Mouse (Mus musculus) midbrain, embryonic 16.5 days (tissue): Measurements from ENCODE around the gene Mybpc2. TPM values are rescaled to one million over a fixed set of nuclear protein-coding genes. Genes with fewer than 3 reads are reported as not detected.

Source experiments
- ATAC-seq: fragments of 200-750 bp; cut with Nextera tagmentation; 2 replicates; pipeline ENCODE4 v1.8.0; 2017; ENCODE audit warnings: moderate TSS enrichment
- H3K27ac ChIP-seq: fragments of 300-500 bp; sonication (generic); 2 replicates; pipeline ENCODE4 v1.5.1; 2014; ENCODE audit warnings: mild to moderate bottlenecking, low read length, mixed read lengths
- H3K27me3 ChIP-seq: fragments of 300-500 bp; sonication (generic); 2 replicates; pipeline ENCODE4 v1.6.1; 2014; ENCODE audit warnings: low read depth, low read length, mixed read lengths; ENCODE audit not compliant: control insufficient read depth, insufficient read depth
- H3K36me3 ChIP-seq: fragments of 300-500 bp; sonication (generic); 2 replicates; pipeline ENCODE4 v1.6.1; 2014; ENCODE audit warnings: mild to moderate bottlenecking, low read length, moderate library complexity, mixed read lengths; ENCODE audit not compliant: control insufficient read depth, insufficient read depth
- H3K4me1 ChIP-seq: fragments of 300-500 bp; sonication (generic); 2 replicates; pipeline ENCODE4 v1.6.1; 2014; ENCODE audit warnings: mild to moderate bottlenecking, low read length, mixed read lengths; ENCODE audit not compliant: control insufficient read depth, insufficient read depth
- H3K4me2 ChIP-seq: fragments of 300-500 bp; sonication (generic); 2 replicates; pipeline ENCODE4 v1.6.1; 2014; ENCODE audit warnings: mild to moderate bottlenecking, low read length, mixed read lengths
- H3K4me3 ChIP-seq: fragments of 300-500 bp; sonication (generic); 2 replicates; pipeline ENCODE4 v1.5.1; 2014; ENCODE audit warnings: low read depth, mild to moderate bottlenecking, low read length, moderate library complexity, mixed read lengths
- H3K9ac ChIP-seq: fragments of 300-500 bp; sonication (generic); 2 replicates; pipeline ENCODE4 v1.6.1; 2014; ENCODE audit warnings: low read depth, low read length, mixed read lengths
- H3K9me3 ChIP-seq: fragments of 300-500 bp; sonication (generic); replicated peaks from 2 replicates; pipeline ENCODE4 v1.6.1; 2014; ENCODE audit warnings: mild to moderate bottlenecking, low read length, mixed read lengths; ENCODE audit not compliant: control insufficient read depth, poor library complexity, severe bottlenecking
- WGBS: fragments of 180-500 bp; shearing (Covaris S2); extraction: QIAGEN DNeasy Blood & Tissue Kit; methylation state at CpG from one replicate; pipeline ENCODE4 v1.1.7; 2014; 5-methylcytosine and 5-hydroxymethylcytosine counted together
- polyA plus RNA-seq: library from polyadenylated mRNA; unstranded; fragments of >200 nt; fragmentation: Nextera tagmentation; extraction: Ambion mirVana; gene quantifications from 2 replicates; pipeline ENCODE4 v1.2.1, GENCODE M21; 2015

Gene Mybpc2
- polyA plus RNA-seq, 1 experiment from 2014 or later: 0.16 TPM

DNA sequence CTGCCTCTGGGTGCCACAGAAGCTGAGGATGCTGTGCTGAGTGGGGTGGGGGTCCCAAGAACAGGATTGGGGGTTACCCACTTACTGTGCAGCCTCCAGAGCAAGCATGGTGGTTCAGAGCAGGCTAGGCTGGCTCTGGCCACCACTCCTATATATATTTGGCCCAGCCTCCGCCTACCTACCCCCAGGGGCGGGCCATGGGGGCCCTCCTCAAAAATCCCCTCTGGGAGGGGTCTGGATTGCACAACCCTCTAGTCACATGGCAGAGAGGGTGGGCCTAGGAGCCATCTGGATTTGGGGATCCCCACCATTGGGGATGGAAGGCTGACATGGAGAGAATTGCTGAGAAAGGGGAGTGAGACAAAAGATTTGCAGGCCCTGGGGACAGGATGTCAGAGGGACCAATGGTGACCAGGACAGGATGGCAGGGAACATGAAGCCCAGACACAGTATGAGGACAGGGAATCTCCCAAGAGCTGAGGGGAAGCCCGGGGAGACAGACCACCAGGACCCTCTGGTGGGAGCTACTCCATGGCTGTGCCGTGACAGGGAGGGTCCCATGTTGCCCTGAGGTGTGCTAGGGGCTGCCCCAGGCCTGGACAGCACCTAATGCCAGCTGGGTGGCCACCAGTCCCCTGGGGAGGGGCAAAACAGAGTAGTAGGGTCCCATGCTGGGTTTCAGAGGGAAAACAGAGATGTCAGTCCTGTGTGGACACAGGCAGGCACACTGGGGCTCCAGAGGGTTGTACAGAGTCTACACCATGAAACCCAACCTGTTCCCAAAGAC lies 7.7 kb upstream of the Mybpc2 start, which contains the start of gene Spib:
Gene Spib (minus strand): TSS at position 126 of the 787 bp plus-strand sequence.
- peaks cover 5% of the 10 kb centered on the region; the same call in 1 of the 2 replicates for H3K27me3 ChIP-seq
- no peak within 1 kb of the TSS for H3K27ac ChIP-seq
- no peaks in the 10 kb centered on the region for H3K36me3 ChIP-seq
- no peak within 1 kb of the TSS for H3K9ac ChIP-seq
- 93% methylated on average over 4 of the region's 4 CpGs for WGBS
- H3K4me2 ChIP-seq: no peak within 1 kb of the TSS
- no peaks in the 10 kb centered on the region for H3K9me3 ChIP-seq
- no peak within 1 kb of the TSS for H3K4me3 ChIP-seq
- H3K4me1 ChIP-seq: no peaks in the 10 kb centered on the region
- no peak for ATAC-seq

DNA sequence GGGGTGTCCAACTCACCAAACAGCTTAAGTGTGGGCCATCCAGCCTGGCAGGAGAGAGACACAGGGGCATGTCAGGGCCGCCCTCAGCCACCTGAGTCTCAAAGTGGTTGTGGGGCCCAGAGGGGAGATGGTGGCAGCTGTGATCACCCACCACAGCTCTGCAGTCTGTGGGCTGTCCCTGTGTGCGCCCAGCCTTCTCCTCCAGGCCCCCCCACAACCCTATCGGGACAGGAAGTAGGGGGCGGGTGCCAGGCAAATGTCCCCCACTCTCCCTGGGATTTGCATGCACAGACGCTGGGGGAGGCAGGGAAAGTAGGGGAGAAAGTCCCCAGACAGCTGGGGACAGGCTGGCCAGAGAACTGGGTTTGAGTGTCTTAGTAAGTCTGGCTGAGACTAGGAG lies 6.8 kb upstream of the Mybpc2 start:
- no peak overlapping the region for H3K27ac ChIP-seq
- H3K36me3 ChIP-seq: no peaks in the 10 kb centered on the region
- H3K9me3 ChIP-seq: no peaks in the 10 kb centered on the region
- H3K9ac ChIP-seq: no peak overlapping the region
- ATAC-seq: no peak
- H3K4me3 ChIP-seq: no peak overlapping the region
- H3K4me1 ChIP-seq: no peaks in the 10 kb centered on the region
- WGBS: 77% methylated on average over 5 of the region's 5 CpGs
- H3K27me3 ChIP-seq: peaks cover 7% of the 10 kb centered on the region; the same call in 1 of the 2 replicates
- no peak overlapping the region for H3K4me2 ChIP-seq

DNA sequence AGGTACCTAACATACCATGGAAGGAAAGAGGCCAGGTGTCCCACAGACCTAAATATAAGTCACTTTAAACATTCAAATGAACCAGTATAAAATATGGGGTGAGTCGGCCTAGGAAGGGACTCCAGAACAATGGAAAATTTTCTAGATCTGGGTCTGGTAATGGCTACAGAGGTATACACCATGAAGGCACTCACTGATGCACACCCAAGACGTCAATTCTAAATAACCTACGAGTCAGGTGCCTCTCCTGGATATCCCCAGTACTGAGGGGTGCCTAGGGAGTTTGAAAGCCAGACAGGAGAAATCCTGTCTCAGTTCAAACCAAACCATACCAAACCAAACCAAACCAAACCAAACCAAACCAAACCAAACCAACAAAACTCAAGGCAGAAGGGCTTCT lies 6.1 kb upstream of the Mybpc2 start:
- no peak overlapping the region for H3K4me2 ChIP-seq
- H3K36me3 ChIP-seq: no peaks in the 10 kb centered on the region
- ATAC-seq: no peak
- peaks cover 9% of the 10 kb centered on the region; the same call in 1 of the 2 replicates for H3K27me3 ChIP-seq
- no peak overlapping the region for H3K4me3 ChIP-seq
- H3K9me3 ChIP-seq: no peaks in the 10 kb centered on the region
- H3K27ac ChIP-seq: no peak overlapping the region
- H3K4me1 ChIP-seq: no peaks in the 10 kb centered on the region
- WGBS: 78% methylated on average over 3 of the region's 3 CpGs
- H3K9ac ChIP-seq: no peak overlapping the region

DNA sequence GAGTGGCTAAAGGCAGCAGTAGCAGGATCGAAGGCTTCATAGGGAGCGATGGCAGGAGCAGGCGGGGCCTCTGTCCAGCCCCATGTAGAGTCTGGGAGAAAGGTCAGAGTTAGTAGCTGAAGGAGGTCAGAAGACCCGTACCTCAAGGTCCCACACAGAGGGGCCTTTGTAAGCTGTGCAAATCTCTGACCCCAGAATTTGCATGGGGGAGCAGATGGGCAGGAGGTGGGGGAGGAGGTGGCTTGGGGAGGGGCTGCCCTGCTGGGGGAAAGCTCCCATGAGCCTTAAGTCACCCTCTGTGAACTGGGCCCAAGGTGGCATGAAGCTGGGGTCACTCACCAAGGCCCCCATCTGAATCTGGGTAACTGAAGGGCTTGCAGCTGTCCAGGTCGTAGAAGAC lies 5.1 kb upstream of the Mybpc2 start:
- no peak overlapping the region for H3K4me3 ChIP-seq
- ATAC-seq: no peak
- no peaks in the 10 kb centered on the region for H3K4me1 ChIP-seq
- 64% methylated on average over 5 of the region's 5 CpGs for WGBS
- no peak overlapping the region for H3K27ac ChIP-seq
- no peaks in the 10 kb centered on the region for H3K9me3 ChIP-seq
- H3K36me3 ChIP-seq: no peaks in the 10 kb centered on the region
- H3K9ac ChIP-seq: no peak overlapping the region
- peaks cover 9% of the 10 kb centered on the region; the same call in 1 of the 2 replicates for H3K27me3 ChIP-seq
- H3K4me2 ChIP-seq: no peak overlapping the region

DNA sequence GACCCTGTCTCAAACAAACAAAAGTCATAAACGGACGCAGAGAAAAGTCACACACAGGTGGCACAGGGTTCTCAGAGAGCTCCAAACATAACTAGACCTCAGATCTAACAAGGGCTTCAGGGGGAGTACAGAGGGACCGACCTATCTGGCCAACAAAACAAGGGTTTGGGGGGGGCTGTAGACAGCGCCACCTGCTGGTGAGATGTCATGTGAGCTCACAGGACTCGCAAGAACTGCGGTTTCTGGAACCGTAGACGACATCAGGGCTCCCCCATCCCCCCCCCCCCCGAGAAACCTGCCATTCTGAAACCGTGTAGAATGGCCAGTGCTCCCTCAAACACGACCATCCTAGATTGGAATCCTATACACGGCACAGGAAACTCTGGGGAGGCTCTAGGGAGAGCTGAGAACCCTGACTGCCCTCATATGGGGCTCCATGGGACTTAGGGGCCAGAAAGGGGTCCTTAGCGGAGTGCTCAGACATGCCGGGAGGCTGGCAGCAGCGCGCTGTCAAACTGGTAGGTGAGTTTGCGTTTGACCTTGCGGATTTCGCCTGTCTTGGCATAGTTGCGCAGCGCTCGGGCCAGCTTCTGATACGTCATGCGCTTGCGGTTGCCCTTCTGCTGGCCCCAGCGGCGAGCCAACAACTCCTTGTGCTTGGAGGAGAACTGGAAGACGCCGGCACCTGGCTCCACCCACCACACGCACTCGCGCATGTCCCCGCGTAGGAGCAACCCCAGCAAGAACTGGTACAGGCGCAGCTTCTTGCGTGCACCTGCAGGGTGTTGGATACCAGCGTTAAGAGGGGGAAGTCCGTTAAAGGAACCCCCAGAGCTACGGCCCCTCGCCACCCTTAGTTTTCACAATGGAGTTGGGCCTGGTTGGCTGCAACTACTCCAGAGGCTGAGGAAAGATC lies 3.3 kb upstream of the Mybpc2 start:
- Histone ChIP-seq H3K9me3 (no peaks in the 10 kb centered on the region), H3K9ac (peak overlapping the region; percentile 60), H3K4me2 (peak overlapping the region; percentile 68), H3K27ac (no peak overlapping the region), H3K4me1 (no peaks in the 10 kb centered on the region), H3K4me3 (peak overlapping the region; percentile 35), H3K36me3 (no peaks in the 10 kb centered on the region), H3K27me3 (peaks cover 9% of the 10 kb centered on the region; the same call in 1 of the 2 replicates)
- WGBS: 6% methylated on average over 40 of the region's 40 CpGs
- peak; percentile 59; the same call in 1 of the 2 replicates for ATAC-seq

DNA sequence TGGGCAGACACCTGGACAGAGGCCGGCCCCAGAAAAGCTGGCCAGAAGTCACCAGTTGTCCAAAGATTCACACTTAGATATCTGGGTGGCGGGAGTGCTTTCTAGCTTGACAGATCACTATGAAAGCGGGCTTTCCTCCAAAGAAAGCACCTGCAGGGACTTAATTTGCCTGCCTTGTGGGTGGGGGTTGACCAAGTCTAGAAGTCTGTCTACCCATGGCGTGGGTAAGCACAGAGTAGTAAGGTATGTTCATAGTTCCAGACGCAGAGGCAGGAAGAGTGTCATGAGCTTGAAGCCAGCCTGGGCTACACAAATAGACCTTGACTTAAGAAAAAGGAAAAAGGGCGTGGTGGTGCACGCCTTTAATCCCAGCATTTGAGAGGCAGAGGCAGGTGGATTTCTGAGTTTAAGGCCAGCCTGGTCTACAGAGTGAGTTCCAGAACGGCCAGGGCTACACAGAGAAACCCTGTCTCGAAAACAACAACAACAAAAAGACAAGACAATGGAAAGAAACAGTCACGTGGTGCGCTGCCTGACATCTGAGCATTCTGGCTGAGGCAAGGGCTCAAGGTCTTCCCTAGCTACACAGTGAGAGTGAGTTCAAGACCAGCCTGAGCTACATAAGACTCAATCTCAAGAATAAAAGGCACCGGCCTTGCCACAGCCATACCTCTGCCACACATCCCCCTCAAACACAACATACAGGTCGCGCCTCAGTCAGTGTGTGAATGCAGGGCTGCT lies 2.1 kb upstream of the Mybpc2 start:
- Histone ChIP-seq H3K36me3 (no peaks in the 10 kb centered on the region), H3K4me2 (no peak overlapping the region), H3K27ac (no peak overlapping the region), H3K9ac (no peak overlapping the region), H3K9me3 (no peaks in the 10 kb centered on the region), H3K27me3 (peaks cover 14% of the 10 kb centered on the region), H3K4me3 (no peak overlapping the region), H3K4me1 (no peaks in the 10 kb centered on the region)
- ATAC-seq: no peak
- WGBS: 89% methylated on average over 14 of the region's 14 CpGs

DNA sequence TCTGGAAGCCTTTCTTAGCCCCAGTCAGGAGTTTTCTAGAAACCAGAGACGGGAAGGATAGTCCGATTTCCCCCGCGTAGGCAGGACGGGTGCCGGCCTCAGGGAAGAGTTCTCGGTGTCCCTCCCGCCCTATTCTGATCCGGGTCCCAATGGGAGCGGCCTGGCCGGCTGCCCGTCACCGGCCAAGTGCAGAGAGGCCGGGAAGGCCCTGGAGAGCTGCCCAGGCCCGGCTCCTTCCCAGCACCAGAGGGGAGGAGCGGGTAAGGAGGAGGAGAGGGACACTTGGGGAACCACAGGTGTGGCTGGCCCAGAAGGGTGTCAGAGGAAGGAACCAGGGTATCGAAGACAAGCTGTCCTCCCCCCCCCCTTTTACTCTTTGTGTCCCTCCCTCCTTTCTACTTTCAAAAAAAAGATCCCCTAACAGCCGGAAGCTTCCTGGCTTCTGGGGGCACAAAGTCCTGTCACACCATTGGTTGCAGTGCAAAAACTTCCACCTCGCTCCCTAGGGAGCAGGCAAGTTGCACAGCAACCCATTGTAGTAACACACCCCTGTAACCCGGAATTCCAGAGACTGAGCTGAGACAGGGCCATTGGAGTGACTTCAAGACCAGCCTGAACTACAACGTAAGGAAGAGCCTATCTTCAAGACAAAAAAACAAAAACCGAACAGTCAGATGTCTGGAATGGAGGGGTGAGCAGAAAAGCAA lies 823 bp upstream of the Mybpc2 start:
- WGBS: 16% methylated on average over 22 of the region's 22 CpGs
- Histone ChIP-seq H3K4me3 (no peak overlapping the region), H3K4me1 (no peaks in the 10 kb centered on the region), H3K27ac (no peak overlapping the region), H3K4me2 (peak overlapping the region; percentile 1; the same call in 1 of the 2 replicates), H3K36me3 (no peaks in the 10 kb centered on the region), H3K27me3 (peaks cover 14% of the 10 kb centered on the region), H3K9ac (no peak overlapping the region; the same call in 1 of the 2 replicates), H3K9me3 (no peaks in the 10 kb centered on the region)
- no peak for ATAC-seq

DNA sequence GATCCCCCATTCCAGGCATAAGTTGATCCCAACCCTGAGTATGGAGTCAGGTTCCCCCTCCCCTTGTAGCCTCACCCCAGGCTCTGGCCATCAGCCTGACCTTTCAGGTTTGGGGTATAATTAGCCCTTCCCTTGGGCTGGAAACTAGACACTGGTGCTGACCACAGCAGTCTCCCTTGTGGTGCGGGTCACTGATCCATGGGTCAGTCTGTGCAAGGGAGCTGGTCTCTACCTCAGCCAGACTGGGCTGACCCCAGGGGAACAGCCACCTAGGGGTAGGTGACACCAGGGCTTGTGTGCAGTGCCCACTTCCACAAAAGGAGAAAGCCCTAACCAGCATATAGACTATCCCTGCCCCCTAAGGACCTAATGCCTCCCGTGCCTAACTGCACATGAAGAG lies 1.4 kb downstream of the Mybpc2 start:
- no peak overlapping the region for H3K9ac ChIP-seq
- H3K9me3 ChIP-seq: no peaks in the 10 kb centered on the region
- WGBS: 75% methylated on average over 2 of the region's 2 CpGs
- no peak overlapping the region for H3K27ac ChIP-seq
- peaks cover 10% of the 10 kb centered on the region for H3K27me3 ChIP-seq
- no peaks in the 10 kb centered on the region for H3K4me1 ChIP-seq
- no peak for ATAC-seq
- no peaks in the 10 kb centered on the region for H3K36me3 ChIP-seq
- no peak overlapping the region for H3K4me3 ChIP-seq
- H3K4me2 ChIP-seq: no peak overlapping the region
